Mouse (Mus musculus): ENCODE results near the gene Ednrb. TPM values are rescaled to one million over a fixed set of nuclear protein-coding genes. Genes with fewer than 3 reads are reported as not detected.
A peak's percentile ranks its signal among the peaks of the same experiment; 100 is the strongest.

Gene Ednrb
- 76.5 and 105 TPM in 2 replicates for polyA plus RNA-seq (2016; fragmentation: Nextera tagmentation; extraction: Ambion mirVana)

DNA sequence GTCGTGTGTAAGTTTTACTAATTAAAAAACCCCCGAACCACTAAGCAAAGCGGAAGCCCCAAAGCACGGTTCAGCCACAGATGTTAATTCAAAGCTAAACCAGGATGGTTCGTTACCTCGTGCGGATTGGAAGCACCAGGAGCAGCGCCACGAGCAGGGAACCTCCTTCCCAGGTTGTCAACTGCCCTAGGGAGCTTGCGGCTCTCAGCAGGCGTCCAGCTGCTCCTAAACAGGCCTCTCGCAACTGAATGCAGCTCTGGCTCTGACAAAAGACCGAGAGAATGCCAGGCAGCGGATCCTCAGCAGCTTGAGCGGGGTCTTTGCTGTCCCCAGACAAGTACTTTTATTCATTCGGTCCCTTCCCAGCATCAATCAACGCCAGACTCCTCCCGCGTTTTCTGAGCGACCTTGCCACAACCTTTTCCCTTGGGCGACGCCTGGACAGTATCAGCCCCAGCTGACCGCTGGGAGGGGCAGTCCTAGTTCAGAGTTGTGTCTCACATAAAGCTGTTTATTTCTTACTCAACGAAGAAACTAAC, at the start of gene Ednrb:
Ednrb (minus strand) TSS at position 392 of the 539 bp plus-strand sequence.
- Histone ChIP-seq H3K27me3 (ENCODE audit: insufficient read depth, poor library complexity, severe bottlenecking) (0 out of 2 replicates have a peak, but pooled peaks cover 12% of the 10 kb centered on the region), H3K27ac (peak within 1 kb of the TSS; percentile 92), H3K36me3 (peaks cover 20% of the 10 kb centered on the region), H3K9me3 (no peaks in the 10 kb centered on the region), H3K4me1 (replicated peaks) (peaks cover 44% of the 10 kb centered on the region), H3K4me3 (peak within 1 kb of the TSS; percentile 65)
- under 1% methylated on average over 24 of the region's 24 CpGs for WGBS
- DNase-seq (ENCODE audit: low spot score) = peak; percentile 85

DNA sequence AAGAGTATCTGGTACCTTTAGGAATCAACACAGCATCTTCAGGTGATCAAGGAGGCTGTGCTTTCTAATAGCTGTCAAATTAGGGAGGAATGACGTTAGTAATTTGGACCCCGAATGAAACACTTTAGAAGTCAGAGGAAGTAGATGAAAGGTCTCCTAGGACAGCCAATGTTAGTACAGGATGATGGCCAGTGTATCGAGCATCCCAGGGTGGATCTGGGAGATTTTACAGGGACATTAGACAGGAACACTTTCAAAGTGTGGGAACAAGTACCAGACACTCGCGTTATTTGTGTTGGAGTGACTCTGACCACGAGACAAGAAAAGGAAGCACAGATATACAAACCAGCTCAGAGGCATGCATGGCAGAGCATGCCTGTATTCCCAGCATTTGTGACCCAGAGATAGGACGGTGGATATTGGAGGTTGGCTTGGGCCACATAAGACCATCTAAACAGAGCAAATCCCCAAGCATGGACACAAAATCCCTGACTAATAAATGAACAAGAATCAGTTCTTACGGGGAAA, 48.3 kb upstream of the Ednrb start:
- Histone ChIP-seq H3K9me3 (no peaks in the 10 kb centered on the region), H3K4me3 (no peak overlapping the region), H3K4me1 (replicated peaks) (peaks cover 4% of the 10 kb centered on the region; the same call in 1 of the 2 replicates), H3K36me3 (no peaks in the 10 kb centered on the region), H3K27ac (no peak overlapping the region), H3K27me3 (ENCODE audit: insufficient read depth, poor library complexity, severe bottlenecking) (no peaks in the 10 kb centered on the region)
- 88% methylated on average over 8 of the region's 8 CpGs for WGBS
- DNase-seq (ENCODE audit: low spot score) = no peak

DNA sequence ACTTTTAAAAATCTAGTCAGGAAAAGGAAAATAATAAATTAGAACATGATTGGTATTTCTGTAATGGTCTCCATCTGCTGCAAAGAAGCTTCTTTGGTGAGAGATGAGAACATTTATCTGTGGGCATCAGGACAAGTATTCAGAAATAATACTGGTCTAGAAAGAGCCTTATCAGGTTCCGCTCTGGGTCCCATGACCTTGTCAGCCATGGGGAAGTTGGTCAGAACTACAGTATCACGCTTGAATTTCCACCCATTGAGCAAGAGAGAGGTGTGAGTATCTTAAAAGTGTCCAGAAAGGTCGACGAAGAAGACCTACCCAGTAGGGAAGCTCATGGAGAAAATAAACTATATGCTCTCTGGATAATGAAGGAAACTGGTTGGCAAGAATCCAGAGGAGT, 46.6 kb upstream of the Ednrb start:
- no peak overlapping the region for H3K27ac ChIP-seq
- H3K36me3 ChIP-seq = no peaks in the 10 kb centered on the region
- DNase-seq (ENCODE audit: low spot score) = no peak
- 87% methylated on average over 4 of the region's 4 CpGs for WGBS
- H3K4me3 ChIP-seq = no peak overlapping the region
- H3K4me1 ChIP-seq (replicated peaks) = no peaks in the 10 kb centered on the region
- no peaks in the 10 kb centered on the region for H3K9me3 ChIP-seq
- H3K27me3 ChIP-seq (ENCODE audit: insufficient read depth, poor library complexity, severe bottlenecking) = no peaks in the 10 kb centered on the region

DNA sequence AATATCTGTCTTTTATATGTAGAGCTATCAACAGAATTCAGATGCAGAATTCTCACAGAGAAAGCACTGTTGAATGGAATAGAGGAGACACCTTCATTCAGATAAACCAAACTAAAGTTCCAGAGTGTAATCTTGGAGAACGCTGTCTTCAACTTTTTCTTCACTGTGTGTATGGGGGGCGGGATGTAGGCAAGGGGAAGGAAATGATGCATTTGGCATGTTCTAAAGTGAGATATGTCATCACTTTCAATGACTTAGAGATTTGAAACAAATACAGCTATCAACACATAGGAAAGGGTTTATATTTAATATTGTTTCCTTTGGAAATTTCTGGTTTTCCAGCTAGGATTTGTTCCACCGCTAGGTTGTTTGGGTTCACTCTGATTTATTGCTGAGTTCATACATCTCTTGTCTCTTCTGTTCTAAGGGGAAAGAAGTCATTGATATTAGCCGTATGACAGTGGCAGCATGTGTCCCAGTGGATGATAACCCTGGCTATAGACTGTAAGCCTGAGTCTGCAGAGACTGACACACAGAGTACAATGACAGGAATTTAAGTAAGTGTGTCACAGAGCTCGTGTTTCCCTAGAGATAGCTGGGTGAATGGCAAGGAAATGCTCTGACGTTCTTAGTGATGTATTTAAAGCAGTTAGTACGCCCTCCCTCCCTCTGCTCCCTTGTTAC, 40.8 kb upstream of the Ednrb start:
- H3K9me3 ChIP-seq = no peaks in the 10 kb centered on the region
- no peaks in the 10 kb centered on the region for H3K4me1 ChIP-seq (replicated peaks)
- 78% methylated on average over 7 of the region's 7 CpGs for WGBS
- H3K36me3 ChIP-seq = no peaks in the 10 kb centered on the region
- H3K4me3 ChIP-seq = no peak overlapping the region
- DNase-seq (ENCODE audit: low spot score) = no peak
- no peaks in the 10 kb centered on the region for H3K27me3 ChIP-seq (ENCODE audit: insufficient read depth, poor library complexity, severe bottlenecking)
- no peak overlapping the region for H3K27ac ChIP-seq

DNA sequence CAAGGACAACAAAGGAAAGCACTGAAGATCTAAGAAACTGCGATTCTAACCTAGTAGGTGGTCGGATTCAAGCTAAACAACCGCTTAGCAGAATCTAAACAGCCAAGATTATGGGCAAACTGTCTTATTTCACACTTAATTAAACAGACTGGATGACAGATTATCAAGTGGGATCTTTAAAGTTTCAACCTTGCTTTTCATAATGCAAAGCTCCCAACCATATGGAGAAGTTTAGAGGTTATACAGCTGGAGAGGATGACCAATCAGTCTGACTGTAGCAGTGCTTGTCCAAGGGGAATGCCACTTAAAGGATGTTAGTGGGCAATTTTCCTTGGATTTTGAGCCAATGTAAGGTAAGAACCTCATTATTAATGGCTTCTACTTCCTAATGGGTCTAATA, 38.7 kb upstream of the Ednrb start:
- no peak overlapping the region for H3K27ac ChIP-seq
- H3K4me1 ChIP-seq (replicated peaks) = no peaks in the 10 kb centered on the region
- no peaks in the 10 kb centered on the region for H3K9me3 ChIP-seq
- no peak for DNase-seq (ENCODE audit: low spot score)
- WGBS = 92% methylated on average over 3 of the region's 3 CpGs
- H3K36me3 ChIP-seq = no peaks in the 10 kb centered on the region
- H3K27me3 ChIP-seq (ENCODE audit: insufficient read depth, poor library complexity, severe bottlenecking) = no peaks in the 10 kb centered on the region
- no peak overlapping the region for H3K4me3 ChIP-seq

DNA sequence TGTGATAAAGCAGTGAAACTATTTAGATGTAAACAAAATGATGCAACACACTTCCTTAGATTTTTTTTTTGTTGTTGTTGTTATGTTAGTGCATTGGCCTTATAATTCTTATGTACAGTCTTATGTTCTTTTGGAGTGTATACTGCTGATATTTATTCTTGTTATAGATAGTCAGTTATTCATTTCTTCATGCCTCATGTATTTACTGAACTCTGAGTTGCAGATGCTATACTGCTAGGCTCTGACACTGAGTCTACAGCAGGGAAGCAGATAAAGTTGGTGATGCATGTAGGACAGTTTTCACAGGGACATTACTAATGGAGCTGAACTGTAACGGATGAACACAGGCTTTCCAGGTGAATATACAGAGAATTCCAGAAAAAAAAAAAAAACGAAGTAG, 32.9 kb upstream of the Ednrb start:
- H3K4me3 ChIP-seq = no peak overlapping the region
- no peaks in the 10 kb centered on the region for H3K36me3 ChIP-seq
- H3K27me3 ChIP-seq (ENCODE audit: insufficient read depth, poor library complexity, severe bottlenecking) = no peaks in the 10 kb centered on the region
- no peak for DNase-seq (ENCODE audit: low spot score)
- no peaks in the 10 kb centered on the region for H3K4me1 ChIP-seq (replicated peaks)
- WGBS = 91% methylated on average over 2 of the region's 2 CpGs
- H3K27ac ChIP-seq = no peak overlapping the region
- no peaks in the 10 kb centered on the region for H3K9me3 ChIP-seq

GRCm38 (mm10) chr14:103876598-103876997, 32.4 kb upstream of the Ednrb start:
- no peak for DNase-seq (ENCODE audit: low spot score)
- no peaks in the 10 kb centered on the region for H3K4me1 ChIP-seq (replicated peaks)
- H3K36me3 ChIP-seq = no peaks in the 10 kb centered on the region
- WGBS = 89% methylated on average over 3 of the region's 3 CpGs
- H3K4me3 ChIP-seq = no peak overlapping the region
- H3K27me3 ChIP-seq (ENCODE audit: insufficient read depth, poor library complexity, severe bottlenecking) = no peaks in the 10 kb centered on the region
- H3K27ac ChIP-seq = no peak overlapping the region
- no peaks in the 10 kb centered on the region for H3K9me3 ChIP-seq

DNA sequence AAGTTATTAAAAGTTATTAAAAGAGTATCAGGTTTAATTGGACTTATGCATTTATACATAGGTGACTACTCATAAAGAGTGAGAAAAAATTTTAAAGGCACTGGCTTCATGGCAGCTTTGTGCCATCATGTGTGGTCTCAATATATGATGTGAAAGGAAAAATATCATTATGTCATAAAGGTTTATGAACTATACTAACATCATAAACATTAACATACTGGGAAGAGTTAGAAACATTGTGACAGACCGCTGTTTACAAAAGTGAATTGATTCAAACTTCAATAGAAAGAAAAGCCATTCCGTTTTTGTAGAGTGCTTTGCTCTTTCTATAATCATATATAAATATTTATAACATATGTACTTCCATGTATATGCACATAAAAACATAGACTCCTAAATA, 22.4 kb upstream of the Ednrb start:
- 84% methylated on average over 2 of the region's 2 CpGs for WGBS
- no peaks in the 10 kb centered on the region for H3K27me3 ChIP-seq (ENCODE audit: insufficient read depth, poor library complexity, severe bottlenecking)

DNA sequence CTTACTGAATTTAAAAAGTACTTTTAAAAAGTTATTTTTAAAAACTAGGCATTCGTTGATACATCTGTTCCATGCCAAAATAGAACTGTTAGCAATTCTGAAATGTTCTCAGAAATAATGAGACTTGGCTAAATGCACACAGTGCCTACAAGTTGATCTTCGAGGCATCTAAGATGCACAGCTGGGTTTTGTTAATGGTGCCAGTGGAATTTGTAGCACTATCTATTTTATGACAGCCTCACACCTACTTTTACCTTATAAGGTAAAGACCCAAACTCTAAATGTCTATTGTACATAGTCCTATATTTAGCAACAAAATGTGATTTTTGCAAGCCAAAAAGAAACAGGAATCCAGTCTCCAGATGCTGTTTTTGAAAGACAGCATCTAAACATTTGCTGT, 21.0 kb upstream of the Ednrb start:
- no peak overlapping the region for H3K4me3 ChIP-seq
- no peak for DNase-seq (ENCODE audit: low spot score)
- no peak overlapping the region for H3K27ac ChIP-seq
- H3K27me3 ChIP-seq (ENCODE audit: insufficient read depth, poor library complexity, severe bottlenecking) = no peaks in the 10 kb centered on the region
- no peaks in the 10 kb centered on the region for H3K9me3 ChIP-seq
- no peaks in the 10 kb centered on the region for H3K36me3 ChIP-seq
- no peaks in the 10 kb centered on the region for H3K4me1 ChIP-seq (replicated peaks)
- 81% methylated on average over 2 of the region's 2 CpGs for WGBS

More for the DNA sequence above, 22.4 kb upstream of the Ednrb start:
- Histone ChIP-seq H3K36me3 (no peaks in the 10 kb centered on the region), H3K4me1 (replicated peaks) (no peaks in the 10 kb centered on the region), H3K4me3 (no peak overlapping the region), H3K9me3 (no peaks in the 10 kb centered on the region), H3K27ac (no peak overlapping the region)
- no peak for DNase-seq (ENCODE audit: low spot score)

- Histone ChIP-seq H3K36me3 (no peaks in the 10 kb centered on the region), H3K4me3 (no peak overlapping the region), H3K4me1 (replicated peaks) (peaks cover 6% of the 10 kb centered on the region; the same call in 1 of the 2 replicates), H3K27me3 (ENCODE audit: insufficient read depth, poor library complexity, severe bottlenecking) (0 out of 2 replicates have a peak, but pooled peaks cover 3% of the 10 kb centered on the region), H3K27ac (no peak overlapping the region), H3K9me3 (no peaks in the 10 kb centered on the region; the same call in 1 of the 2 replicates)
- 68% methylated on average over 7 of the region's 7 CpGs for WGBS
- DNase-seq (ENCODE audit: low spot score) = no peak
Measured at GRCm38 (mm10) chr14:103850071-103850845, 6.1 kb upstream of the Ednrb start.

- WGBS = 94% methylated on average over 2 of the region's 2 CpGs
- peaks cover 42% of the 10 kb centered on the region for H3K4me1 ChIP-seq (replicated peaks)
- no peak overlapping the region for H3K4me3 ChIP-seq
- peak overlapping the region; percentile 92 for H3K27ac ChIP-seq
- no peak for DNase-seq (ENCODE audit: low spot score)
- H3K27me3 ChIP-seq (ENCODE audit: insufficient read depth, poor library complexity, severe bottlenecking) = 0 out of 2 replicates have a peak, but pooled peaks cover 12% of the 10 kb centered on the region
- H3K9me3 ChIP-seq = no peaks in the 10 kb centered on the region
- H3K36me3 ChIP-seq = peaks cover 8% of the 10 kb centered on the region
Measured at GRCm38 (mm10) chr14:103845716-103846115, 1.5 kb upstream of the Ednrb start.

DNA sequence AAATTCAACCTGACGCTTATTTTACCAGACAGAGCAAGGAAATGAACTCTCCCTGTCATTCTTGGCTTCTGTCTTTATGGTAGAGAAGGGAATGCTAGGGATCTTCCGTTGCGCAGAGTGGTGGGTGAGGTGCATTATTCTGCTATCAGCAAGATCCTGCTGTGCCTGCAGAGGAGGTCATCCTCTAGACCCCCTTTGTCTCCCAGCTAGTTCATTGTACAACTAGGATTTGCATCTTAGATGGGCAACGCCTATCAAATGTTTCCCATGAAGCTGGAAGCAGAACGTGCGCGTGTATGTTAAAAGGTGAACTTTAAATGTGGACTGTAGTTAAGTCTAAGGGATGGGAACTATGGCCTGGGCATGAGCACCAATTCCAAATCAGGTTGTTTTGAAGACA, 742 bp upstream of the Ednrb start:
- peaks cover 15% of the 10 kb centered on the region for H3K36me3 ChIP-seq
- peak overlapping the region; percentile 92 for H3K27ac ChIP-seq
- H3K27me3 ChIP-seq (ENCODE audit: insufficient read depth, poor library complexity, severe bottlenecking) = 0 out of 2 replicates have a peak, but pooled peaks cover 12% of the 10 kb centered on the region
- no peak for DNase-seq (ENCODE audit: low spot score)
- H3K9me3 ChIP-seq = no peaks in the 10 kb centered on the region
- WGBS = 45% methylated on average over 7 of the region's 7 CpGs
- peaks cover 41% of the 10 kb centered on the region for H3K4me1 ChIP-seq (replicated peaks)
- H3K4me3 ChIP-seq = peak overlapping the region; percentile 65; the same call in 1 of the 2 replicates

All from hindbrain, embryonic 10.5 days (tissue).